Mouse (Mus musculus) forebrain, postnatal 0 days (tissue): ENCODE data around the gene Smap1. TPM values are rescaled to one million over a fixed set of nuclear protein-coding genes. Genes with fewer than 3 reads are reported as not detected.

Source experiments
- ATAC-seq: fragments of 200-750 bp; cut with Nextera tagmentation; 2 replicates; pipeline ENCODE4 v1.8.0; 2017; ENCODE audit warnings: mild to moderate bottlenecking, moderate library complexity
- DNase-seq: peaks from one replicate; pipeline ENCODE4 v3.0.0-alpha.2; 2015
- H3K27ac ChIP-seq: fragments of 300-500 bp; sonication (generic); 2 replicates; pipeline ENCODE4 v1.5.1; 2014; ENCODE audit warnings: low read depth, mild to moderate bottlenecking, antibody characterized with exemption, low read length, moderate library complexity, mixed read lengths
- H3K27me3 ChIP-seq: fragments of 300-500 bp; sonication (generic); 2 replicates; pipeline ENCODE4 v1.6.1; 2014; ENCODE audit warnings: mild to moderate bottlenecking, low read length, mixed read lengths; ENCODE audit not compliant: insufficient read depth
- H3K36me3 ChIP-seq: fragments of 300-500 bp; sonication (generic); 2 replicates; pipeline ENCODE4 v1.6.1; 2014; ENCODE audit warnings: mild to moderate bottlenecking, moderate library complexity; ENCODE audit not compliant: insufficient read depth
- H3K4me1 ChIP-seq: fragments of 300-500 bp; sonication (generic); 2 replicates; pipeline ENCODE4 v1.6.1; 2014; ENCODE audit warnings: antibody characterized with exemption; ENCODE audit not compliant: insufficient read depth
- H3K4me2 ChIP-seq: fragments of 300-500 bp; sonication (generic); 2 replicates; pipeline ENCODE4 v1.6.1; 2014; ENCODE audit warnings: low read depth, mild to moderate bottlenecking, moderate library complexity
- H3K4me3 ChIP-seq: fragments of 300-500 bp; sonication (generic); 2 replicates; pipeline ENCODE4 v1.5.1; 2014; ENCODE audit warnings: low read depth, low read length, mixed read lengths
- H3K9ac ChIP-seq: fragments of 300-500 bp; sonication (generic); 2 replicates; pipeline ENCODE4 v1.6.1; 2014; ENCODE audit warnings: mild to moderate bottlenecking
- H3K9me3 ChIP-seq: fragments of 300-500 bp; sonication (generic); 2 replicates; pipeline ENCODE4 v1.6.1; 2016; ENCODE audit warnings: low read length
- CTCF ChIP-seq: sonication (generic); IDR thresholded peaks from 2 replicates; pipeline ENCODE4 v1.5.1; 2016; ENCODE audit warnings: antibody characterized with exemption, control low read depth, low read depth
- WGBS: fragments of 180-500 bp; shearing (Covaris S2); extraction: QIAGEN DNeasy Blood & Tissue Kit; methylation state at CpG from one replicate; pipeline ENCODE4 v1.1.7; 2014; 5-methylcytosine and 5-hydroxymethylcytosine counted together
- polyA plus RNA-seq: library from polyadenylated mRNA; unstranded; fragments of >200 nt; fragmentation: Nextera tagmentation; extraction: Ambion mirVana; gene quantifications from 2 replicates; pipeline ENCODE4 v1.2.1, GENCODE M21; 2015
- total RNA-seq: library from RNA; depleted of rRNA; stranded (reverse); fragments of >200 nt; gene quantifications from 2 replicates; pipeline ENCODE4 v1.2.3, GENCODE M21; 2014

Gene Smap1
- total and polyA plus RNA-seq, 2 experiments from 2014 or later = 80.5 to 152 TPM

DNA sequence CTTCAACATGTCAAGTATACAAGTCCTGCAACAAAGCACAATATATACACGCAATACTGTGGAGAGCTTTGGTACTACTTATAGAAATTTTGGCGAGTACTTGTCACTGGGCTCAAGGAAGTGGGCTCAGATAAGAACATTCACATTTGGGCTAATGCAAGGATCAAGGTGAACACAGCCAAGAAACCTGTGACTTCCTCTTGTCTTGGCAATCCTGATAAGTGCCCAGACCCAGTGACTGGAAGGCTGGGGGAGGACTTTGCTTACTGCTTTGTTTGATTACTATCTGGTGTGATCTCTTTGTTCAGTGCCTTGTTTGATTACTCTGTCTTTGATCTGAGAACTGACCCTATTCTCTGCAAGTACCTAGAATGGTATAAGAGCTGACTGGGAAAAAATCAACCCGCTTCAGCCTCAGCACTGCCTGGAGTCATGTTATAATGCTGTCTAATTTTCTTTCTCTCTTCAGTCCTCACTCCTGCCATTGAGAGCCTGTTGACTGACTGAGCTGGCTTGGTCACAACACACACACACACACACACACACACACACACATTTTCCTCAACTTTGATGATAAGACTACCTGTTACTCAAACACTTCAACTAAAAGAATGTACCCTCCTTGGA lies 23.0 kb downstream of the Smap1 start:
- Histone ChIP-seq H3K36me3 (no peaks in the 10 kb centered on the region), H3K9ac (no peak overlapping the region), H3K4me2 (no peak overlapping the region), H3K4me1 (no peaks in the 10 kb centered on the region), H3K4me3 (no peak overlapping the region), H3K27ac (no peak overlapping the region), H3K9me3 (no peaks in the 10 kb centered on the region), H3K27me3 (no peaks in the 10 kb centered on the region)
- no peak for TF ChIP-seq CTCF
- ATAC-seq = no peak
- WGBS = 92% methylated on average over 3 of the region's 3 CpGs
- no peak for DNase-seq

GRCm38 (mm10) chr1:23892072-23892471 lies 30.0 kb downstream of the Smap1 start:
- 43% methylated on average over 1 of the region's 1 CpGs for WGBS
- Histone ChIP-seq H3K4me1 (no peaks in the 10 kb centered on the region), H3K27me3 (no peaks in the 10 kb centered on the region), H3K9me3 (no peaks in the 10 kb centered on the region), H3K4me3 (no peak overlapping the region), H3K27ac (no peak overlapping the region), H3K4me2 (no peak overlapping the region), H3K36me3 (no peaks in the 10 kb centered on the region), H3K9ac (no peak overlapping the region)
- ATAC-seq (no peak), DNase-seq (no peak)
- no peak for TF ChIP-seq CTCF

- Histone ChIP-seq H3K36me3 (no peaks in the 10 kb centered on the region), H3K4me3 (no peak overlapping the region), H3K27ac (no peak overlapping the region), H3K4me2 (no peak overlapping the region), H3K4me1 (0 out of 2 replicates have a peak, but pooled peaks cover 3% of the 10 kb centered on the region), H3K9ac (no peak overlapping the region), H3K9me3 (no peaks in the 10 kb centered on the region), H3K27me3 (no peaks in the 10 kb centered on the region)
- ATAC-seq (peak; percentile 64), DNase-seq (no peak)
- TF ChIP-seq CTCF = no peak
- WGBS = 32% methylated on average over 7 of the region's 7 CpGs
Measured at GRCm38 (mm10) chr1:23884914-23885313, 37.2 kb downstream of the Smap1 start.

GRCm38 (mm10) chr1:23884087-23884668 lies 37.9 kb downstream of the Smap1 start:
- DNase-seq = peak; percentile 33
- peak; percentile 54; the same call in 1 of the 2 replicates for ATAC-seq
- 77% methylated on average over 2 of the region's 2 CpGs for WGBS

GRCm38 (mm10) chr1:23882681-23883080 lies 39.4 kb downstream of the Smap1 start:
- ATAC-seq = no peak
- Histone ChIP-seq H3K36me3 (no peaks in the 10 kb centered on the region), H3K4me1 (0 out of 2 replicates have a peak, but pooled peaks cover 3% of the 10 kb centered on the region), H3K27me3 (no peaks in the 10 kb centered on the region), H3K9me3 (no peaks in the 10 kb centered on the region), H3K9ac (no peak overlapping the region), H3K27ac (no peak overlapping the region), H3K4me2 (no peak overlapping the region), H3K4me3 (no peak overlapping the region)
- no peak for TF ChIP-seq CTCF
- WGBS = 96% methylated on average over 1 of the region's 1 CpGs
- DNase-seq = no peak

More at GRCm38 (mm10) chr1:23884087-23884668, 37.9 kb downstream of the Smap1 start:
- no peak for TF ChIP-seq CTCF
- Histone ChIP-seq H3K27me3 (no peaks in the 10 kb centered on the region), H3K36me3 (no peaks in the 10 kb centered on the region), H3K9ac (no peak overlapping the region), H3K4me1 (0 out of 2 replicates have a peak, but pooled peaks cover 3% of the 10 kb centered on the region), H3K4me3 (no peak overlapping the region), H3K27ac (no peak overlapping the region), H3K4me2 (no peak overlapping the region), H3K9me3 (no peaks in the 10 kb centered on the region)

- TF ChIP-seq CTCF = no peak
- Histone ChIP-seq H3K9ac (no peak overlapping the region), H3K4me3 (no peak overlapping the region), H3K36me3 (0 out of 2 replicates have a peak, but pooled peaks cover 10% of the 10 kb centered on the region), H3K9me3 (no peaks in the 10 kb centered on the region), H3K4me1 (no peaks in the 10 kb centered on the region), H3K4me2 (no peak overlapping the region), H3K27me3 (no peaks in the 10 kb centered on the region), H3K27ac (no peak overlapping the region)
- 97% methylated on average over 1 of the region's 1 CpGs for WGBS
- ATAC-seq (no peak), DNase-seq (no peak)
Measured at GRCm38 (mm10) chr1:23872194-23872593, 49.9 kb downstream of the Smap1 start.

- H3K27ac ChIP-seq = no peak overlapping the region
- no peak overlapping the region for H3K9ac ChIP-seq
- H3K4me1 ChIP-seq = no peaks in the 10 kb centered on the region
- no peak overlapping the region for H3K4me3 ChIP-seq
- no peak for TF ChIP-seq CTCF
- H3K27me3 ChIP-seq = no peaks in the 10 kb centered on the region
- peak; percentile 23; the same call in 1 of the 2 replicates for ATAC-seq
- 37% methylated on average over 2 of the region's 2 CpGs for WGBS
- H3K36me3 ChIP-seq = peaks cover 6% of the 10 kb centered on the region; the same call in 1 of the 2 replicates
- no peak for DNase-seq
- H3K9me3 ChIP-seq = no peaks in the 10 kb centered on the region
- no peak overlapping the region for H3K4me2 ChIP-seq
Measured at GRCm38 (mm10) chr1:23867350-23867862, 54.7 kb downstream of the Smap1 start.
